Comparison of ENCODE assay signal across 12 mouse cellular contexts in genomic region chr8:120860423-120861126, GRCm38 (mm10).
DNase-seq lines count a peak whose midpoint lies in the region; ATAC-seq and TF ChIP-seq lines count a peak whose summit lies in the region.
"Had no signal": no experiment of that assay in that cellular context is flagged by ENCODE, and none has a peak within 500 bp of the region (broad histone marks: within the 10 kb centered on the region; RNA-seq: fewer than 3 reads in every experiment).

No protein-coding gene starts in this region.

- peak overlapping the region; percentile 10 for H3K4me2 ChIP-seq in heart, embryonic 16.5 days (ENCODE audit: low read depth, low read length)
- no peak overlapping the region for H3K4me2 ChIP-seq in forebrain, embryonic 14.5 days (ENCODE audit: low read length)
- H3K4me2 ChIP-seq: neural tube, embryonic 13.5 days had no signal

- H3K9ac ChIP-seq in heart, embryonic 16.5 days (ENCODE audit: low read length) = no peak overlapping the region
- H3K9ac ChIP-seq in liver, adult 2 months (ENCODE audit: low read depth, low read length) = no peak overlapping the region
- no peak overlapping the region for H3K9ac ChIP-seq in forebrain, embryonic 14.5 days (ENCODE audit: low read length)
- H3K9ac ChIP-seq: neural tube, embryonic 13.5 days had no signal

- DNase-seq in heart, adult 9 months (ENCODE audit: low spot score in 2 of 2) = no peak
- peak; percentile 31 for DNase-seq in urinary bladder, adult 2 months (ENCODE audit: low spot score)
- no peak for DNase-seq in urinary bladder, postnatal 10 days (ENCODE audit: low spot score)
- DNase-seq in liver, adult 2 months (ENCODE audit: extremely low read depth, low read depth, low spot score) = peak; percentile 3
- peak; percentile 81 for DNase-seq in yolk sac, embryonic 10.5 days (ENCODE audit: low spot score)
- no peak for DNase-seq in forebrain, embryonic 14.5 days (ENCODE audit: low spot score)
- no peak for DNase-seq in adrenal gland, postnatal 25 days
- DNase-seq: cerebellum, adult 2 months; gastrocnemius, postnatal 14 days had no signal

- peaks cover 20% of the 10 kb centered on the region for H3K27me3 ChIP-seq in heart, embryonic 16.5 days (ENCODE audit: control insufficient read depth, insufficient read depth, low read length)
- peaks cover 2% of the 10 kb centered on the region; the same call in 1 of the 2 replicates for H3K27me3 ChIP-seq in liver, adult 2 months (ENCODE audit: control insufficient read depth, insufficient read depth, low read length)
- H3K27me3 ChIP-seq in forebrain, embryonic 14.5 days (replicated peaks; ENCODE audit: control insufficient read depth, insufficient read depth, low read length) = no peaks in the 10 kb centered on the region
- H3K27me3 ChIP-seq: neural tube, embryonic 13.5 days had no signal

- no peaks in the 10 kb centered on the region for H3K9me3 ChIP-seq in heart, embryonic 16.5 days (replicated peaks; ENCODE audit: control insufficient read depth, low read length)
- no peaks in the 10 kb centered on the region for H3K9me3 ChIP-seq in forebrain, embryonic 14.5 days (replicated peaks; ENCODE audit: control insufficient read depth, low read length)
- H3K9me3 ChIP-seq: neural tube, embryonic 13.5 days had no signal

- H3K4me3 ChIP-seq in heart, embryonic 16.5 days (ENCODE audit: low read length) = no peak overlapping the region
- no peak overlapping the region for H3K4me3 ChIP-seq in liver, adult 2 months (ENCODE audit: insufficient read depth, low read depth, low read length)
- H3K4me3 ChIP-seq in forebrain, embryonic 14.5 days (ENCODE audit: low read depth, low read length) = no peak overlapping the region
- H3K4me3 ChIP-seq: neural tube, embryonic 13.5 days had no signal

- WGBS in heart, embryonic 16.5 days = 27% methylated on average over 24 of the region's 24 CpGs
- WGBS in liver, adult 2 months = 71% methylated on average over 24 of the region's 24 CpGs
- 63% methylated on average over 24 of the region's 24 CpGs for WGBS in forebrain, embryonic 14.5 days

- no peak for TF ChIP-seq POLR2A in liver, adult 2 months (IDR thresholded peaks at IDR 0.05; ENCODE audit: extremely low read depth, insufficient read depth, low read length)

- no peak overlapping the region for H3K27ac ChIP-seq in heart, embryonic 16.5 days (ENCODE audit: low read length)
- no peak overlapping the region for H3K27ac ChIP-seq in liver, adult 2 months (replicated peaks; ENCODE audit: insufficient read depth, low read depth, low read length)
- H3K27ac ChIP-seq in forebrain, embryonic 14.5 days (ENCODE audit: low read depth, low read length) = no peak overlapping the region
- H3K27ac ChIP-seq: neural tube, embryonic 13.5 days had no signal

- 0 out of 2 replicates have a peak, but pooled peaks have one; percentile 19 for ATAC-seq in heart, embryonic 16.5 days (replicated peaks; ENCODE audit: extremely low read depth, insufficient read depth, low FRiP score)
- ATAC-seq in forebrain, embryonic 14.5 days = no peak
- ATAC-seq: Patski had no signal

- H3K36me3 ChIP-seq in heart, embryonic 16.5 days (ENCODE audit: control insufficient read depth, insufficient read depth) = no peaks in the 10 kb centered on the region
- no peaks in the 10 kb centered on the region for H3K36me3 ChIP-seq in liver, adult 2 months (ENCODE audit: control insufficient read depth, insufficient read depth, low read length)
- H3K36me3 ChIP-seq in forebrain, embryonic 14.5 days (ENCODE audit: control insufficient read depth, insufficient read depth, low read length) = no peaks in the 10 kb centered on the region
- H3K36me3 ChIP-seq: neural tube, embryonic 13.5 days had no signal

- H3K4me1 ChIP-seq in heart, embryonic 16.5 days (ENCODE audit: control insufficient read depth, insufficient read depth, low read length) = peaks cover 15% of the 10 kb centered on the region
- no peaks in the 10 kb centered on the region for H3K4me1 ChIP-seq in liver, adult 2 months (ENCODE audit: control insufficient read depth, insufficient read depth, low read length)
- no peaks in the 10 kb centered on the region for H3K4me1 ChIP-seq in forebrain, embryonic 14.5 days (ENCODE audit: control insufficient read depth, insufficient read depth, low read length)
- H3K4me1 ChIP-seq: neural tube, embryonic 13.5 days had no signal

- H3K79me2 ChIP-seq in liver, adult 2 months (ENCODE audit: control insufficient read depth, insufficient read depth, low read length) = no peaks in the 10 kb centered on the region

- no peak for TF ChIP-seq CTCF in liver, adult 2 months (IDR thresholded peaks at IDR 0.05; ENCODE audit: low read depth, low read length)

Comparison
In these comparisons a context has a peak if more than half of its experiments do, and no peak if none do; other contexts are left out.
1. DNase-seq: peak in urinary bladder, adult 2 months (single experiment), liver, adult 2 months (single experiment) and yolk sac, embryonic 10.5 days (single experiment); none in heart, adult 9 months (0 of 2), urinary bladder, postnatal 10 days (single experiment), forebrain, embryonic 14.5 days (single experiment) and adrenal gland, postnatal 25 days (single experiment).